Mouse (Mus musculus) left cerebral cortex, adult 2 months (tissue): ENCODE results near the gene Gm6993. TPM values are rescaled to one million over a fixed set of nuclear protein-coding genes. Genes with fewer than 3 reads are reported as not detected.

ENCODE experiments used
- DNase-seq, 2 experiments: peaks; one replicate each; pipeline ENCODE4 v3.0.0; 2021 to 2022; ENCODE audit warnings: low spot score in 2 of 2, mixed read lengths in 1 of 2; ENCODE audit errors: extremely low spot score in 1 of 2
- H3K27ac ChIP-seq: fragments of 200-600 bp; 2 replicates; pipeline ENCODE4 v1.8.1; 2022
- H3K4me3 ChIP-seq: fragments of 200-600 bp; 2 replicates; pipeline ENCODE4 v1.8.1; 2022
- CTCF ChIP-seq: fragments of 200-600 bp; IDR thresholded peaks from 2 replicates; pipeline ENCODE4 v1.8.1; 2022; ENCODE audit warnings: antibody characterized with exemption, mild to moderate bottlenecking, moderate library complexity
- intact Hi-C: fragments of 180-260 bp; cut with DNase I; formaldehyde crosslinking; loops from one replicate; pipeline ENCODE4 v1.15.1; 2025
- total RNA-seq, 2 experiments: library from RNA; stranded (reverse); gene quantifications; 2 replicates each; pipeline ENCODE4 v1.2.3; 2021

Gene Gm6993
- total RNA-seq, 2 experiments from 2014 or later: not detected

DNA sequence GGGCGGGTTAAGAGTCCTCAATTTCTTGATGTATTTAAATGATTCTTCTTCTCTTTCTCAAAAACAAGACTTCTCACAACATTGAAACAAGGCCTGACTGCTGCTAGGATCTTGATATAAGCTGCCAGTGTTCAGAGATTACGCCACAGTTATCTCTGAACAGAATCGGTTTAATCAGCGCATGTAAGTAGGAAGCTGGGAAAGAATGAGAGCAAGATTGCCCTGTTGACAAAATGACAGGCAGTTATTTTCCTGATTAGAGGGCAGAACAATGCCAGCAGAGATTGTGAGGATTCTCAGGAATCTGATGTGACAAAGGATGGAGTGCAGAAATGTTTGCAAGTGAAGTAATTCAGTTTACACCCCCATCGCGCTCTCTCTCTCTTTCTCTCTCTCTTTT, 19.0 kb upstream of the Gm6993 start:
- Histone ChIP-seq H3K4me3 (no peak overlapping the region), H3K27ac (no peak overlapping the region)
- no peak for DNase-seq
- intact Hi-C loops: no loop called here
- no peak for TF ChIP-seq CTCF

DNA sequence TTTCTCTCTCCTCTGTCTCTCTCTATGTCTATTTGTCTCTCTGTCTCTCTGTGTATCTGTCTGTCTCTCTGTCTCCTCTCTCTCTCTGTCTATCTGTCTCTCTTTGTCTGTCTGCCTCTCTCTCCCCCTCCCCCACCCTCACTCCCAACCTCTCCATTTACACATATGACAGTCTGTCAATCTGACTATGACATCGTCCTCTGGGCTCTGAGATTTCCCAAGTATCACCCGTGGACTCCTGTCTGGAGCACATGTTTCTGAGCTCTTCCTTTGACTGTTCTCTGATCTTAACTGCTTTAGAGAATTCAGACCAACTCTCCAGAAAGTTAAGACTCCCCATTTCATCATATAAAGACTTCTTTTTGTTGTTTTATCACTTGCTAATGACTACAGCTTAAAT, 18.3 kb upstream of the Gm6993 start:
- intact Hi-C loops: no loop called here
- H3K4me3 ChIP-seq: no peak overlapping the region
- no peak overlapping the region for H3K27ac ChIP-seq
- no peak for DNase-seq
- TF ChIP-seq CTCF: no peak

DNA sequence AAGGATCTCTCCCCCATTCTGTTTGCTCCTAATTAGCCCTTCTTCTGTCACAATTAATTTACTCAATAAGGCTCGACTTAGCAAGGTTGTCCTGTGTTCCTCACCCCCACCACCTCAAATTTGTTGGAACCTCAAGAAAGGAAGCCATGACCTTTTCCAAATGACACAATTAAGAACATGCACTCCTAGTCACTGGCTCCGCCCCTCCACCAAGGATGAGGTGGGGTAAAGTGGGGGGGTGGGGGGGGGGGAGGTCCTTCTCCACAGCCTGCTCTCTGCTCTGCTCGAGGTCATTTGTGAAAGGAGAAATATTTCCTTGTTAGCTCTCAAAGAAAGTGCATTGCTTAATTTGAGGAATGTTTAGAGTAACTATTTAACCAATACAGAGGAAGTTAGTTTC, 17.8 kb upstream of the Gm6993 start:
- no peak for DNase-seq
- Histone ChIP-seq H3K27ac (no peak overlapping the region), H3K4me3 (no peak overlapping the region)
- no peak for TF ChIP-seq CTCF
- intact Hi-C loops: no loop called here

DNA sequence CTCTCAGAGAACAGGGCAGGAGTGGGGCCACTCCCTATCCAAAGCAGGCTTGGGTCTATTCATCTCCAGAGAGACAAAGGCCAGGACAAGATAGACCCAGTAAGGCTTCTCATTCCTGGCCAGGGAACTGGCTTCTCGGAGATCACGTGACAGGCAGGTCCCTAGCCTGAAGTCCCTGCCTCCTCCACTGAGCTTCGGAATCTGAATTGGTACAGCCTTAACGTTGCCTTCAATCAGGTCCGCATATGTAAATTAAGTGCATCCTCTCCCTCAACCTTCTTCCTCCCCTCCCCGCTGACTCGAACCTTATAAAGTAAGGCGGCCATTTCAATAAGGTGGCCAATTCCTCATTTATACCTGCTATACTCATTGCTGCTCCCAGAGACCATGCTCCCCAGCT, 15.1 kb upstream of the Gm6993 start:
- no peak overlapping the region for H3K27ac ChIP-seq
- TF ChIP-seq CTCF: no peak
- H3K4me3 ChIP-seq: no peak overlapping the region
- DNase-seq: no peak
- intact Hi-C loops: no loop called here

DNA sequence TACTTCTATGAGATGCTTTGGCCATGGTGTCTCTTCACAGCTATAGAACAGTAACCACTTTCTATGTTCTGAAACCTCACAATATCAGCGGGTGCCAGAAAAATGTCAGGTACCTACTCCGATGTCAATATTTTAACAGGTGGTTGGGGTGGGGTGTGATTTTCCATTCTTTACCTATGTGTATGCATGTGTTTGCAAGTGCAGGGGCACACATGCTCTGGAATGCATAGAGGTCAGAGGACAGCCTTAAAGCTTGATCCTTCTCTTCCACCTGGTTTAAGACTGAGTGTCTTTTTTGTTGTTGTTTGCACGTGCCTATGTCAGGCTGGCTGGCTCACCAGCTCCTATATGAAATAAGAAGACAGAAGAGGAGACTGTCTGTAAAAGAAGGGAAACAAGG, 13.4 kb upstream of the Gm6993 start:
- intact Hi-C loops: no loop called here
- no peak overlapping the region for H3K27ac ChIP-seq
- TF ChIP-seq CTCF: no peak
- H3K4me3 ChIP-seq: no peak overlapping the region
- DNase-seq: no peak

DNA sequence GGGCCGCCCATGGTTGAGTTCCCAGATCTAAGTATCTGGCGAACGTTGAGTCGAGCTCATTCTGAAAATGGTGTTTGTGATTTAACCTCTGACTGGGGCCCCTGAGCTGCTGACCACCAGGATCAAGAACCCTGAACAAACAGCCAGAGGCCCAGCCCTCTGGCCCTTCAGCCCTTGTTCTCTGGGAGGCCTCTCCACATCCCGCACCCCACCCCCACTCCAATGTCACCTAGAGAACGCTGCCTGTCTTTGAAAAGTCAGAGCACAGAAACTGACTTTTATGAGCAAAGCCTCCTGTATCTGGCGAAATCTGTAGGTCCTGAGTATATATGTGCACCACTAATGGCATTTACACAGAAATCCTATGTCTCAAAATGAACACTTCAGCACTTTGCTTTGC, 11.7 kb upstream of the Gm6993 start:
- intact Hi-C loops: no loop called here
- no peak for DNase-seq
- TF ChIP-seq CTCF: no peak
- Histone ChIP-seq H3K27ac (no peak overlapping the region), H3K4me3 (no peak overlapping the region)

DNA sequence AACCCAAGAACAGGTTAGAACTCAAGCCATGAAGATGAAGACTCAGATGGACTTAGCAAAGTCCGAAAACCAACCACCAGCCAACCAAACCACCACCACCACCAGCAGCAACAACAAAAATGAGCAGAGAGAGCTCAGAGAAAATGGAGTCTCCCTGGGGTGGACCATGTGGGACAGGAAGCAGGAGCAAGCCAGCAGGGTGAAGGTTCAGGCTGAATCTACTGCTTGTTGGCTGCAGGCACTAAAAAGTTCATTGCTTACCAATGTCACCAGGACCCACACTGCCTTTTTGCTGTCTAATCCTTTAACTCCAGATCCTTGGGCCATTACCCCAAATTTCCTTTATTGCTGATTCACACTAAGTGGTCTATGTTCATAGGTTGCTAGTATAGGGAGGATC, 7.9 kb upstream of the Gm6993 start:
- intact Hi-C loops: no loop called here
- Histone ChIP-seq H3K4me3 (no peak overlapping the region), H3K27ac (no peak overlapping the region)
- TF ChIP-seq CTCF: no peak
- DNase-seq: no peak

DNA sequence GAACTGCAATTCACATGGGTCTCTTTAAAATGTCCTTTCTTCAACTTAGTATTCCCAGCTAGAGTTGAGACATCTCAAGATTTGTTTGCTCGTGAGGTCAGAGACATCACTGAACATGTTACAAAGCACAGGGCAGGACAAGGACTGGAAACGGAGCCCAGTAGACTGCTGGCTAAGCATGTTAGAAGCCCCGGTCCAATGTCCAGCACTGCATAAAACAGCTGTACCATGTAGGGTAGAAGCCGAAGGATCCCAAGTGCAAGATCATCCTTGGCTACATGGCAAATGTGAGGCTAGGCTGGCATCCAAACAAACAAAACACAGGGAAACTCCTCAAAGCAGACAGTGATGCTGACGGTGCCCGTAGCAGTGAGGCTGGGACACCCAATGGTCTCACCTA, 5.6 kb upstream of the Gm6993 start:
- no peak for DNase-seq
- H3K27ac ChIP-seq: no peak overlapping the region
- TF ChIP-seq CTCF: no peak
- H3K4me3 ChIP-seq: no peak overlapping the region
- intact Hi-C loops: no loop called here

DNA sequence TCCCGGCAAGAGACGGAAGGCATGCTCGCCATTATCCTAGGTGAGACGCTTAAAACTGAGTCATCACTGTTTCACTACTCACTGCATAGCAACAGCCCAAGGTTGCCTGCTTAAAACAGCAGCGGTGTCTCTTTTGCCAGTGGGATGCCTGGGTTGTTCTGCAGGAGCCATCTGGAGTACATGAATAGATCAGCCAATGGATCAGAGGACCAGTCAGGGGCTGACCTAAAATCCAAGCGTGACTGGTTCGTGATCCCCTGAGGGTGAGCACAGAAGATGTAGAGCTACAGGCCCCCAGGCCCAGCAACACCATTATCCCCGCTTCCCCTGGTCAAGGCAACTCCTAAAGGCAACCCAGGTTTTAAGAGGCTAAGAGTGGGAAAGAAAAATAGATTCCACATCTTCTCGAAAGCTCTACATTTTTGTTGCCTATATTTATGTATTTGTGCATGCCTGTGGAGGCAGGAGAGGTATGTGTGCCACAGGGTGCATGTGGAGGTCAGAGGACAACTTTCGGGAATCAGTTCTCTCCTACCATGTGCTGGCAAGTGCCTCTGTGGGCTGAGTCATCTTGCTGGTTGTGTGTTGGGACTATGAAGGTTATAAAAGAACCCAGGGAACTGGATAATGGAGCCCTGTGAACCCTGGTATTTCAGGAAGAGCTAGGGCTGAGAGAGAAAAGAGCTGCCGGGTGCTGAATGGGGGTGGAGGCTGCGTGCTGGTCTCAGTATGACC, 3.5 kb upstream of the Gm6993 start:
- DNase-seq: peak in 1 of 2 experiments; percentile 24
- Histone ChIP-seq H3K4me3 (no peak overlapping the region), H3K27ac (no peak overlapping the region)
- intact Hi-C loops: no loop called here
- TF ChIP-seq CTCF: no peak

DNA sequence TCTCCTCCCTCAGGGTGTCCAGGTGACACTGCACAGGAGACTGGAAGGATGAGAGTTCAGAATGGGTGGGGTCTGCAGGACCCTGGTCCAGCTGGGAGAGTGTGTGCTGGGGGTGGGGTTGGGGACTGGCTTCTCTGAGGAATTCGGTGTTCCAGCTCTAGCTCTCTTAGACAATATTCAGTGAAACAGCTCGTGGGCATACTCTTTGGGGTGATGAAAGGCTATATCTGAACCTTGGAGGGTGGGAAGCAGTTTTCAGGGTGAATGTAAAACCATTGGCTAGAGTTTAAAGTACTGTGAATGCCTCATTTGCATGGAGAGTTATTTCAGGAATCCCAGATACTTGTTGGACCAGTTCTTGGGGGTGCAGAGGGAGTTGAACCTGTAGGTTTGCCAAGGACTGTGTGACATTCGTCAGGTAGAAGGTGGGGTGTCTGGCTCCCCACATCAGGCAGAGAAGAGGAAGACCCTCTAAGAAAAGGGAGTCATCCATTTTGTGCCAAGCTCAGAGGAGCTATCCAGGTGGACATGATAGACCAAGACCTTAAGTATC, 1.5 kb upstream of the Gm6993 start:
- no peak for TF ChIP-seq CTCF
- intact Hi-C loops: no loop called here

DNA sequence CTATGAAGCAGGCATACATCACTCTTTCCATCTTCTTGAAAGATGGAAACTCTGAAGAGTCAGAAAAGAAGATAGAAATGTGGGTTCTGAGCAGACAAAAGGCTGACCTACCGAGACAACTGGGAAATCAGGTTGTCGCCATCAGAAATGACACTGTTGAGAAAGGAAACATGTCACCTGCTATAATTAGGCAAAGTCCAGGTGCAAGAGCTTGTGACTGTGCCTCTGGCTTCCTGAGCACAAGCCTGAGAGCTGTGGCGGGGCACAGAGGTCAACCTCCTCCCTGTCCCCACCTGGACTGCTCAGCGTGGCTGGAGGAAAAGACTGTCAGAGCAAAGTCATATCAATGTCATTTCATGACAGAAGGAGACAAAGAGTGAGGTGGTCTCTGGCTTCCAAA, 772 bp upstream of the Gm6993 start:
- intact Hi-C loops: no loop called here
- Histone ChIP-seq H3K4me3 (no peak overlapping the region), H3K27ac (no peak overlapping the region)
- TF ChIP-seq CTCF: no peak
- no peak for DNase-seq

More for the DNA sequence above, 1.5 kb upstream of the Gm6993 start:
- Histone ChIP-seq H3K27ac (no peak overlapping the region), H3K4me3 (no peak overlapping the region)
- no peak for DNase-seq

DNA sequence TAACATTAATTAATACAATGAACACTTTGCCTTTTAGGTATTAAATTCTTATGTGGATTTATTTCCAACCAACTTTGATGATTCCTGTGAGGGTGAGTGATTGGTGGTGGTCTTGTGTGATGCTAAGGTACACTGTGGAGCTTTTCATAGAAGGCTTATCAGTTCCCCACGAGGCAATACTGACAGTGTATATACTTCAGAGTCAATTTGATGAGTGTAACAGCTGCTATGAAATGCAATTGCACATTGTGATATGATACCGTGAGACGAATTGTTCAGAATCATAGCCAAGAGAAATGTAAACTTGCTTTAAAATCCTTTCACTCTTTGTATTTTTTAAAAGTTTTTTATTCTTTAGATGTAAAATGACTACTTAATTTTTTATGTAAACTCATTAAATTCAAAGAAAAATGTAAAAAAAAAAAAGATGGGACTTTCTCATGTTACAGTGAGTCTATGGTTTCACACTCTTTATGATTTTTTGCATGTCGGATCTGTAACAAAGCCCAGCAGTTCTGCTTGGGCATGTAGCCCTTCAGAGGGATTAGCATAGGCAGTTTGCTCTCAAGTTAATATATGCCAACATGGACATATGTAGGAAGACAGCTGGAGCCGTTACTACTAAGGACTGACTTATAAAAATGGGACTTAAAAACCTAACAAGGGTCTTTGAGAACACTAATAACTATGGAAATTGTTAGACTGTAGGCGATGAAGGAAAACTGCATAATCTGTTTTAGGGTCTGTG, 1.2 kb downstream of the Gm6993 start:
- TF ChIP-seq CTCF: no peak
- intact Hi-C loops: no loop called here
- no peak for DNase-seq
- no peak overlapping the region for H3K4me3 ChIP-seq
- H3K27ac ChIP-seq: no peak overlapping the region

DNA sequence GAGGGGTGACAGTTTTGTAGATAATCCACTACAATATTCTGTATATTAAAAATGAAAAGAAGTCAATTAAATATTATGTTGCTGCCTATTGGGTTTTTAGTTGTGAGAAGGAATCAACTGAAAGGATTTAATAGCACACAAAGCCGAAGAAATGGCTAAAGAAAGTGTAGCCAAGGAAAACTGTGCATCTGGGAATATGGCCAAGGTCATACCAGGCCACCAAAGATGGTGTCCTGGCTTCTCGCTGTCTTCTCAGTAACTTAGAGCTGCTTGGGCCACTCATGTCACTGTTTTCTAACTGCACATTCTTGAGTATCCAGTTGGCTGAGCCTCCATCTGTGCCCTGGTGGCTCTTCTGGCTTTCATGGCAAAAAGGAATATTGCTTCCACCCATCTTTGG, 3.4 kb downstream of the Gm6993 start:
- intact Hi-C loops: no loop called here
- Histone ChIP-seq H3K4me3 (no peak overlapping the region), H3K27ac (no peak overlapping the region)
- no peak for TF ChIP-seq CTCF
- DNase-seq: no peak
